Mouse (Mus musculus) ES-E14 (cell line): ENCODE measurements around the gene Arrb1.

Experiments
- CHD2 ChIP-seq: IDR thresholded peaks from 2 replicates; pipeline ENCODE4 v1.6.1; 2014; ENCODE audit warnings: mild to moderate bottlenecking, low read depth, low read length, inconsistent platforms
- HCFC1 ChIP-seq: IDR thresholded peaks from 2 replicates; pipeline ENCODE4 v1.6.1; 2012; ENCODE audit warnings: low read length, inconsistent platforms, borderline replicate concordance; ENCODE audit not compliant: insufficient read depth
- MAFK ChIP-seq: IDR thresholded peaks from 2 replicates; pipeline ENCODE4 v1.6.1; 2014; ENCODE audit warnings: mild to moderate bottlenecking, low read depth, low read length, inconsistent platforms; ENCODE audit not compliant: insufficient read depth
- ZC3H11A ChIP-seq: IDR thresholded peaks from 2 replicates; pipeline ENCODE4 v1.6.1; 2012; ENCODE audit warnings: low read depth, mild to moderate bottlenecking, inconsistent platforms, low read length, borderline replicate concordance
- ZNF384 ChIP-seq: IDR thresholded peaks from 2 replicates; pipeline ENCODE4 v1.6.1; 2012; ENCODE audit warnings: low read depth, low read length, inconsistent platforms

DNA sequence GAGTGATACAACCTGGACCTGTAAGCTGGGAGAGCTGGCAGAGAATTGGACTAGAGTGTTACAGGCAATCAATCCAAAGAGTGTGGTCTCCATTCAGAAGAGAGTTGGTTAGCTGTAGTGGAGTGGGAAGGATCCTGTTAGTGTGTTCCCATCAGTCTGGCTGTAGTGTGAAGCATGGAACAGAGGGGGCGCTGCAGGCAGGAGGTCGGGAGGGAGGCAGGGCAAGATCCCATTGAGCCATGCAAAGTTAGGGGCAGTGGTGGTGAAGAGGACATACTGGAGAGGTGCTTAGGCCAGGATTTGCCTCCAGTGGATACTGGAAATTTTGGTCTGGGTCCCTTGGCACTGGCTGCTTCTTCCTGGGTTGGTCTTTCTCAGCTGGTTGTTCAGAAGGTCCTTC lies 83.0 kb downstream of the Arrb1 start:
- TF ChIP-seq ZC3H11A = no peak
- TF ChIP-seq MAFK = no peak
- TF ChIP-seq CHD2 = no peak
- no peak for TF ChIP-seq HCFC1
- no peak for TF ChIP-seq ZNF384
